Mouse (Mus musculus): ENCODE results near the gene Nek3.
"Not testable (repeated sequence)": the region's sequence is repeated elsewhere in the genome, so short reads cannot be mapped to it uniquely, and the experiment has no call there.

Gene Nek3

GRCm38 (mm10) chr8:22143764-22144491, 22.3 kb downstream of the Nek3 start:
- no peak for DNase-seq (ENCODE audit: low spot score)

- DNase-seq (ENCODE audit: low spot score): no peak
Observed at GRCm38 (mm10) chr8:22142592-22142991, 23.6 kb downstream of the Nek3 start.

GRCm38 (mm10) chr8:22141836-22142385, 24.3 kb downstream of the Nek3 start:
- no peak for DNase-seq (ENCODE audit: low spot score)

DNA sequence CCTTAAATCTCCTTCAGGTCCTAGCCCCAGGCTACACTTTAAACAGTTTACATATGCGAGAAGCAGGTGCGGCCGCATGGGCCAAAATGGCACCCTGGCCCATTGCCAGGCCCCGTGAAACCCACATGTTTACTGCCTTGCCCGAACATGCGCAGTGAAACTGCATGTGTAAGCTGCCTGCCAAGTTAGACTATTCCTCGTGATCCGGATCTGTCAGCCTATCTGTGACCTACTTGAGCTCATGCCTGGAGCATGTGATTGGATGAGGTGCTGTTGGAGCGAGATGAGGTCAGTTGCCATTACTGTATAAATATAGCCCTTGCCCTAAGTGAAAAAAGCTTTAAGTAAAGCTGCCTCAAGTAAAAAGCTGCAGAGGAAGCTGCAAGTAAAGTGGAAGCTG, 29.8 kb downstream of the Nek3 start:
- DNase-seq (ENCODE audit: low spot score): not testable (repeated sequence)

GRCm38 (mm10) chr8:22134750-22135135, 31.5 kb downstream of the Nek3 start:
- DNase-seq (ENCODE audit: low spot score): no peak

GRCm38 (mm10) chr8:22134078-22134749, 32.0 kb downstream of the Nek3 start:
- no peak for DNase-seq (ENCODE audit: low spot score)

GRCm38 (mm10) chr8:22132062-22132461, 34.2 kb downstream of the Nek3 start:
- no peak for DNase-seq (ENCODE audit: low spot score)

- DNase-seq (ENCODE audit: low spot score): peak; percentile 74
Observed at GRCm38 (mm10) chr8:22124220-22125152, 41.7 kb downstream of the Nek3 start, which contains the start of gene Nek5. Gene Nek5, minus strand, starts transcription at chr8:22125053.

GRCm38 (mm10) chr8:22107020-22107419, 59.2 kb downstream of the Nek3 start:
- no peak for DNase-seq (ENCODE audit: low spot score)

DNA sequence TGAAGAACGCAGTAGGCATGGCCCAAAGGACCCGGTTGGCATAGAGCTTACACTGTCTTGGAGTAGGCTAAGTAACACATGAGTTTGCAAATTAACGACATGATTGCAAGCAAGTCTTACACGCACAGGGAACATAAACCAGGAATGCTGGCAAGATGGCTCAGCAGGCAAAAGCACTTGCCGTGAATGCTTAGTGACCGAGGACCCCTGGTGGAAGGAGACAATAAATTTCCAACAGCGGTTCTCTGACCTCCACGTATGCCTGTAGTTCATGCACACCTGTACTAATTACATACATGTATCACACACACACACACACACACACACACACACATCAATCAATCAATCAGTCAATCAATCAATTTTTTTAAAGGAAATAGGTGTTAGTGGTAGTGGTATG, 74.7 kb downstream of the Nek3 start:
- DNase-seq (ENCODE audit: low spot score): peak; percentile 54

DNA sequence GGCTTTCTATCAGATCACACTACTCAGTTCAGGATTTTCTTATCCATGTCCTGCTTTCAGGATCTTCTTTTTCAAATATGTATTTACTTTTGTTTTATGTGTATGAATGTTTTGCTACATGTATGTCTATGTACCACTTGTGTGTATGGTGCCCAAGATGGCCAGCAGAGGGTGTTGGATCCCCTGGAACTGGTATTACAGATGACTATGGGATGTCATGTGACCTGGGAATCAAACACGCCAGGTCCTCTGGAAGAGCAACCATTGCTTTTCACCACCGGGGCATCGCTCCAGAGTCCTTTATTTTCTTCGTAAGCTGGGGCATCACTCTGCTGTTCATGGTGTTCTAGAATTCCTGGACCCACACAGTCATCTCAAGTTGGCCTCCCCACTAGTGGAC, 77.0 kb downstream of the Nek3 start:
- DNase-seq (ENCODE audit: low spot score): no peak

- DNase-seq (ENCODE audit: low spot score): no peak
Observed at GRCm38 (mm10) chr8:22079313-22080007, 86.8 kb downstream of the Nek3 start.
